10 mouse cellular contexts compared by ENCODE assay signal in genomic region chr7:134842751-134843150, GRCm38 (mm10).
"Had no signal": no experiment of that assay in that cellular context is flagged by ENCODE, and none has a peak within 500 bp of the region (broad histone marks: within the 10 kb centered on the region; RNA-seq: fewer than 3 reads in every experiment).

No protein-coding gene starts in this region.

- H3K36me3 ChIP-seq: liver, embryonic 15.5 days; neural tube, embryonic 12.5 days had no signal

- H3K27me3 ChIP-seq: liver, embryonic 15.5 days; neural tube, embryonic 12.5 days had no signal

- H3K9ac ChIP-seq: liver, embryonic 15.5 days; neural tube, embryonic 12.5 days had no signal

- H3K9me3 ChIP-seq: limb, embryonic 10.5 days; liver, embryonic 15.5 days; neural tube, embryonic 12.5 days had no signal

- DNase-seq: kidney, postnatal 10 days; kidney, postnatal 4 days; lung, adult 2 months; midbrain, embryonic 14.5 days had no signal

- H3K4me2 ChIP-seq: liver, embryonic 11.5 days; liver, embryonic 15.5 days; neural tube, embryonic 12.5 days had no signal

- H3K27ac ChIP-seq: layer of hippocampus, adult 2 months; limb, embryonic 10.5 days; liver, embryonic 15.5 days; neural tube, embryonic 12.5 days; stomach, postnatal 0 days had no signal

- H3K4me3 ChIP-seq: layer of hippocampus, adult 2 months; limb, embryonic 10.5 days; liver, embryonic 15.5 days; neural tube, embryonic 12.5 days had no signal

- H3K4me1 ChIP-seq: limb, embryonic 10.5 days; liver, embryonic 15.5 days; neural tube, embryonic 12.5 days had no signal
